11 mouse cellular contexts compared by ENCODE assay signal in genomic region chr1:77748483-77749465, GRCm38 (mm10).
DNase-seq lines count a peak whose midpoint lies in the region; ATAC-seq and TF ChIP-seq lines count a peak whose summit lies in the region.
"Had no signal": no experiment of that assay in that cellular context is flagged by ENCODE, and none has a peak within 500 bp of the region (broad histone marks: within the 10 kb centered on the region; RNA-seq: fewer than 3 reads in every experiment).

No protein-coding gene starts in this region.

- H3K36me3 ChIP-seq in hindbrain, embryonic 13.5 days, result no peaks in the 10 kb centered on the region
- no peaks in the 10 kb centered on the region for H3K36me3 ChIP-seq in hindbrain, embryonic 11.5 days (ENCODE audit: control insufficient read depth, insufficient read depth, low read length)
- no peaks in the 10 kb centered on the region for H3K36me3 ChIP-seq in kidney, postnatal 0 days (ENCODE audit: insufficient read depth, low read length)
- H3K36me3 ChIP-seq: limb, embryonic 15.5 days had no signal

- no peak for TF ChIP-seq CTCF in kidney, postnatal 0 days (IDR thresholded peaks at IDR 0.05; ENCODE audit: low read depth)

- DNase-seq in hindbrain, embryonic 11.5 days (ENCODE audit: low spot score), result no peak
- peak; percentile 50 for DNase-seq in Muller cell, postnatal 12 days (ENCODE audit: inconsistent ontology term)
- DNase-seq in adrenal gland, postnatal 25 days, result peak; percentile 32
- DNase-seq in kidney, postnatal 0 days (ENCODE audit: low spot score), result peak; percentile 84
- DNase-seq in right cerebral cortex, adult 2 months (ENCODE audit: low spot score in 2 of 2), result no peak
- no peak for DNase-seq in yolk sac, embryonic 10.5 days (ENCODE audit: low spot score)
- no peak for DNase-seq in thymus, postnatal 14 days
- DNase-seq: cerebellum, adult 11 months had no signal

- 43% methylated on average over 2 of the region's 2 CpGs for WGBS in hindbrain, embryonic 13.5 days
- 66% methylated on average over 2 of the region's 2 CpGs for WGBS in hindbrain, embryonic 11.5 days
- WGBS in kidney, postnatal 0 days, result 35% methylated on average over 2 of the region's 2 CpGs

- H3K9ac ChIP-seq in hindbrain, embryonic 13.5 days, result no peak overlapping the region
- H3K9ac ChIP-seq in hindbrain, embryonic 11.5 days (ENCODE audit: low read depth, low read length), result no peak overlapping the region
- no peak overlapping the region for H3K9ac ChIP-seq in kidney, postnatal 0 days (ENCODE audit: low read depth, low read length)
- H3K9ac ChIP-seq: limb, embryonic 15.5 days had no signal

- no peaks in the 10 kb centered on the region for H3K9me3 ChIP-seq in hindbrain, embryonic 13.5 days
- no peaks in the 10 kb centered on the region for H3K9me3 ChIP-seq in hindbrain, embryonic 11.5 days (ENCODE audit: control insufficient read depth, low read length)
- no peaks in the 10 kb centered on the region for H3K9me3 ChIP-seq in kidney, postnatal 0 days (replicated peaks; ENCODE audit: low read length)
- H3K9me3 ChIP-seq: limb, embryonic 15.5 days had no signal

- no peak; the same call in 1 of the 2 replicates for ATAC-seq in hindbrain, embryonic 13.5 days (ENCODE audit: low FRiP score)
- no peak for ATAC-seq in hindbrain, embryonic 11.5 days (ENCODE audit: low FRiP score)
- no peak for ATAC-seq in kidney, postnatal 0 days (replicated peaks; ENCODE audit: low FRiP score, low read depth)

- H3K27me3 ChIP-seq in hindbrain, embryonic 13.5 days, result no peaks in the 10 kb centered on the region
- no peaks in the 10 kb centered on the region for H3K27me3 ChIP-seq in hindbrain, embryonic 11.5 days (ENCODE audit: control insufficient read depth, insufficient read depth, low read length)
- no peaks in the 10 kb centered on the region for H3K27me3 ChIP-seq in kidney, postnatal 0 days (ENCODE audit: insufficient read depth, low read length)
- H3K27me3 ChIP-seq: CH12.LX; limb, embryonic 15.5 days had no signal

- H3K4me2 ChIP-seq in hindbrain, embryonic 13.5 days, result no peak overlapping the region
- H3K4me2 ChIP-seq in hindbrain, embryonic 11.5 days (replicated peaks; ENCODE audit: low read depth, low read length), result no peak overlapping the region
- H3K4me2 ChIP-seq in kidney, postnatal 0 days (ENCODE audit: low read length), result no peak overlapping the region
- H3K4me2 ChIP-seq: limb, embryonic 15.5 days had no signal

- H3K4me3 ChIP-seq in hindbrain, embryonic 13.5 days, result no peak overlapping the region
- no peak overlapping the region for H3K4me3 ChIP-seq in hindbrain, embryonic 11.5 days (ENCODE audit: low read depth, low read length)
- H3K4me3 ChIP-seq in kidney, postnatal 0 days (replicated peaks; ENCODE audit: low read depth, low read length), result no peak overlapping the region
- H3K4me3 ChIP-seq: limb, embryonic 15.5 days had no signal

- 0 out of 2 replicates have a peak overlapping the region, but pooled peaks have one; percentile 2 for H3K27ac ChIP-seq in hindbrain, embryonic 13.5 days
- H3K27ac ChIP-seq in hindbrain, embryonic 11.5 days (ENCODE audit: low read depth, low read length), result no peak overlapping the region
- no peak overlapping the region for H3K27ac ChIP-seq in kidney, postnatal 0 days
- H3K27ac ChIP-seq: limb, embryonic 15.5 days had no signal

- H3K4me1 ChIP-seq in hindbrain, embryonic 13.5 days (replicated peaks), result peaks cover 9% of the 10 kb centered on the region
- H3K4me1 ChIP-seq in hindbrain, embryonic 11.5 days (replicated peaks; ENCODE audit: control insufficient read depth, insufficient read depth, low read length), result no peaks in the 10 kb centered on the region
- H3K4me1 ChIP-seq in kidney, postnatal 0 days (replicated peaks; ENCODE audit: insufficient read depth, low read length), result no peaks in the 10 kb centered on the region

Comparison
In these comparisons a context has a peak if more than half of its experiments do, and no peak if none do; other contexts are left out.
1. DNase-seq: peak in Muller cell, postnatal 12 days (single experiment), adrenal gland, postnatal 25 days (single experiment) and kidney, postnatal 0 days (single experiment); none in hindbrain, embryonic 11.5 days (single experiment), right cerebral cortex, adult 2 months (0 of 2), yolk sac, embryonic 10.5 days (single experiment) and thymus, postnatal 14 days (single experiment).